Mouse (Mus musculus) megakaryocyte progenitor cell, adult 5-6 weeks (primary cell): ENCODE measurements around the gene Defb23. TPM values are rescaled to one million over a fixed set of nuclear protein-coding genes. Genes with fewer than 3 reads are reported as not detected.
A peak's percentile ranks its signal among the peaks of the same experiment; 100 is the strongest.
"Not testable (repeated sequence)": the region's sequence is repeated elsewhere in the genome, so short reads cannot be mapped to it uniquely, and the experiment has no call there.

Source experiments
- ATAC-seq: replicated peaks from 2 replicates; pipeline ENCODE4 v1.8.0; 2016; ENCODE audit warnings: mild to moderate bottlenecking, moderate TSS enrichment, inconsistent platforms; ENCODE audit not compliant: poor library complexity
- total RNA-seq, 2 experiments: library from RNA; stranded (forward) in 1 of 2; stranded (reverse) in 1 of 2; fragments of 157-497, 149-512 nt in 1 of 2; fragments of 200-1000 nt in 1 of 2; gene quantifications; 2 replicates each; pipeline versions ENCODE4 v1.2.3 to v1.2.4; 2015 to 2017

Defb23 gene
- total RNA-seq, 2 experiments from 2014 or later: not detected

DNA sequence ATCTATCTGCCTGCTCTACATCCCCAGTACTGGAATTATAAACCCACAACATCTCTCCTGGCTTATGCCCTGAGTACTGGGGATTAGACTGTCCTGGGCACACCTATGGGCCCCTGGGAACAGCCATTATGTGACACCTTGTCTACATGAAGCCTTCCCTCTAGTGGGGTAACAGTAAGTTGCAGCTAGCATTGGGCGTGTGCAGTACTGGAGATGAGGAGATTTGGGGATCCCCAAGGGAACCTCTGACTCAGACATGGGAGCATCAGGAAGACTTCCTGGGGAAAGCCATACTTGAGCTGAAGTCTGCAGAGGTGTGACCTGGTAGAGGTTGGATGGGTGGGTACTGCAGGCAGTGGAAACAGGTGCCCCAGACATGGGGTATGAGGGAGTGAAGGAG, 25.5 kb downstream of the Defb23 start:
- ATAC-seq: peak; percentile 54

- peak; percentile 96 for ATAC-seq
Observed at GRCm38 (mm10) chr2:152436983-152437860, 27.2 kb downstream of the Defb23 start.

- no peak for ATAC-seq
Observed at GRCm38 (mm10) chr2:152436405-152436901, 28.0 kb downstream of the Defb23 start.

GRCm38 (mm10) chr2:152428481-152428880, 35.9 kb downstream of the Defb23 start:
- ATAC-seq: not testable (repeated sequence)

DNA sequence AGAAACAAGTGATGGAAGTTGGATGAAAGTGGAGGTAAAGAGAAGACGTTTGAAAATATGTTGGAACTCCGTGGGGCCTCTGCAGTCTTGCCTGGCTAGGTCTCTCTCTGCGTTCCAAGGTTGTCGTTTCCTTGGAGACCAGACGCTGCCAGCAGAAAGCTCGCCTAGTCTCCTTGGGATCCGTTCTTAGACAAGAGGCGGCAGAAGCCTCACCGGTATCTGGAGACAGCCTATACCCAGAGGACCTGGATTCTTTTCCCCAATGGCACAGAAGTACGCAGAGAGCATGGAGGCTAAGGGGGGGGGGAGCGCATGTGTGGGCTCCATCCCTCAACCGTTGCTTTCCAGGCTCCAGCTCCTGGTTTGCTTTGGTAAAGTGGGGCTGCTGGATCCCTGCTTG, 36.9 kb downstream of the Defb23 start:
- no peak for ATAC-seq

- ATAC-seq: no peak
Observed at GRCm38 (mm10) chr2:152415786-152416185, 48.6 kb downstream of the Defb23 start.

DNA sequence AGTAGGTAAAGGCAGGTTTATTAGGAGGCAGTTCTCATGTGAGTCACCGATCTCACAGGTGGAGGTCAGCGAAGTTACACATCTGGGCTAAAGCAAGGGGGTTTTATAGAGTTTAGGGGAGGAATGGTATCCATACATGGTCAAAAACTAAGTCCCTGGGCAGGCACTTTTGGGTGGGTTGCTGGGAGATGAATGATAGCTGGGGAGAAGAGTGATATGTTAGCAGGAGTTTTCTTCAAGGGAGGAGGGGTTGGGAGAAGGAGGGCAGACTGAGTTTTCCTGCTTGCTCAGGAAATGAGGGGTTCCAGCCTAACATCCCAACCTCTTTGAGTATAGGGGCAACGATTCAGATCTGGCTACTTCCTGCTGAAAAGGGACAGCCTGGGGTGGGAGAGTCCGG, 49.1 kb downstream of the Defb23 start, which contains the start of gene 6820408C15Rik:
Gene 6820408C15Rik, plus strand, starts transcription at position 301 of the 400 bp plus-strand sequence.
- ATAC-seq: no peak

DNA sequence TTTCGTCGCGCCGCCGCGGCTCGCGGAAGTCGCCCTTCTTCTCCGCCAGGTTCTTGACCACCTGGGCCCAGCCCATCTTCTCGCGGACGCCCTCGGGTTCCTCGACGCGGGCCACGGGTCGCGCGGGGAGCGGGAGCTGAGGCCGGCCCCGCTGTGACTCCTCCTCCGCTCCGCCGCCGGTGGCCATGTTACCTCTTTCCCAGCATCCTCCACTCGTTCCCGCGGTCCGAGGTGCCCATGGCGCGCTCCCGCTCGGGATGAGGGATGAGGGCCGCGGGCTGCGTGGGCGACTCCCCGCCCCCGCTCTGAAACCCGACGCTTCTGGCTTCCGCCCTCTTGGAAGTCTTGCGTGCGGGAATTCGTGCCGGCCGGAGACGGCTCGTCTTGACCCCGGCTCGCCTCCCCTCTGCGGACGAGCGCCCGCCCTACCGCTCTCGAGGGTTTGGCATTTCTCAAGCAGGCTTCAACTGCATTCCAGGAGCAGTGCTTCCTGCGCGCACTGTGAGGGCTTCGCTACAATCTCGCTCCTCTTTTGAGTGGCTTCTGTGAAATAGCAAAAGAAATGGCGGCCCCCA, 49.7 kb downstream of the Defb23 start, which contains the start of gene Zcchc3:
Gene Zcchc3, minus strand, starts transcription at position 437 of the 575 bp plus-strand sequence.
- peak; percentile 89 for ATAC-seq

DNA sequence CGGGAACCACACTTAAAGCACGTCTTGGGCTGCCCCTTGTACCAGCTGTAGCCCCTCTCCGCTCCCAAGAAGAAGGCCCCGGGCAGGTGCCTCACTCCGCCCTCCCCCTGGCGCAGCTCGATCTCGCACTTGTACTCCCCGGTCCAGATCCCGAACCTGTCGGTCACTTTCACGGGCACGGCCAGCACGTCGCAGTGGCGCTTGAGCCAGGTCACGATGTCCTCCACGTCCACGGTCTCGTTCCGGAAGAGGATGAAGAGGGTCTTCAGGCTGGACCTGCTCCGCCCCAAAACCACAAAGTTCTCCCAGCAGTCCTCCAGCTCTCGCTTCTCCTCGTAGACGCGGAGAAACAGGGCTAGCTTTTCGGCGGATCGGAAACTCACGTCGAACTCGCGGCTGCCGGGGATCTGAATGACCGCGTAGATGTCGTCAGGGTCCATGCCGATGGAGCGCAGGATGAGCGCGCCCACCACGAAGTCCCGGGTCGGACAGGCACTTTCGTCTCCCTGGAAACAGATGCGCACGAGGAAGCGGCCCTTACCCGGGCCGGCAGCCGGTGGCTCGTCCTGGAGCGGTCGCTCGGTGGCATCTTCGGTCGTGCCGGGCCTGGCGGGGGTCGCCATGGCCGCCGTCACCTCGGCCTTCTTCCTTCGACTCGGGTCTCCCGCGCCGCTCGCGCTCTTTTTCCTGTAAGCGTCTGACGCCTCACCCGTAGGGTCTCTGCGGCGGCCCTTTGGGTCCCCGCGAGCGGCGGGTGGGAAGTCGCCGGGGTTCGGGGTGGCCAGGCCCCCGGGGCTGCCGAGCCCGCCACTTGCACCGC, 50.4 kb downstream of the Defb23 start:
- peak; percentile 27 for ATAC-seq

DNA sequence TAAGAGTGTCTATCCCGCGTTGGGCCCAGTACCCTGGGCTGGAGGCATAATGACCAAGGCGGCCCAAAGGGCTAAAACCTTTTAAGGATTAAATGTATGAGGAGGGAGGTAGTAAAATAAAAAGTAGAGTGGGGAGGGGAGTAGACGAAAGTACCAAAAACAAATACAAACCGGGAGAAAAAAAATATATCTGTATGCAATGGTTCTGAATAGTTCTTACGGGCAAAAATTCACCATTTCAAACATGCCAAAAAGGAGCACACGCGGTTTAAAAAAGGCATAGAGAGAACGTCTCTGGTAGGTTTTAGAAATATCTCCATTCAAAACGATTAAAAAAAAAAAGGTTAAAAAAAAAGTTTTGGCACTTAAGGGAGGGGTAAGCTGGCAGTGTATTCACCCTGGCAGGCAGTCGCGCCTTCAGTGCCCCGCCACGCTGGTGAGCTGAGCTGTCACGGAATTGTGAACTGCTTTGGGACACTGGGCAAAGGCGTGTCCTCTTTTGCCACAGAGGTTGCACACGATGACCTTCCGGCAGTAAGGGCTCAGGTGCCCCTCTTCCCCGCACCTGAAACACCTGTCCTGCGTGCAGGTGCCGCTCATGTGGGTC, 51.2 kb downstream of the Defb23 start:
- ATAC-seq: 0 out of 2 replicates have a peak, but pooled peaks have one; percentile 19

GRCm38 (mm10) chr2:152412526-152413157, 51.8 kb downstream of the Defb23 start:
- ATAC-seq: no peak

- ATAC-seq: no peak
Observed at GRCm38 (mm10) chr2:152411471-152411870, 52.9 kb downstream of the Defb23 start.

DNA sequence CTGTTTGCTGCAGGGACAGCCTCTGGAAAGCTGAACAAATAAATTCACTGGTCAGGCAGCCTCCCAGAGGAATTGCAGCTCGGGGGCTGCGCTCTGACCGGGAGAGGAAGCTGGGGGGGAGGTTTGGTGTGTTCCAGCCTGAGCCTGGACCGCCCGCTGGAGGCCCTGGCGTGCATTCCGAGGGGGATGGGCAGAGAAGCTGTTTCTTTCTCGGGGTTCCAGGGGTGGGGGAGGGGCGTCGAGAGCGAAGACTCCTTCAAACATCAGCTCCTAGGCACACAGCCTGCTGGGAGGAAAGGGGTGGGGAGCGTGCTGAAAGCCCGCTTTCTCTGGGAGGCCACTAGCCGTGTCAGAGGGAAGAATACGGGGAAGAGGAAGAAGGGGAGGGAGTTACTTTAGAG, 53.4 kb downstream of the Defb23 start:
- ATAC-seq: no peak

GRCm38 (mm10) chr2:152409781-152410180, 54.6 kb downstream of the Defb23 start:
- ATAC-seq: no peak

Other genes with a start within 250 kb of the Defb23 start
- gene Csnk2a1, start 237.8 kb downstream of the Defb23 start, total RNA-seq (2015): 55.9 and 68.2 TPM in 2 replicates
- gene Csnk2a1, start 237.8 kb downstream of the Defb23 start, total RNA-seq (2017): 111 and 125 TPM in 2 replicates
- 18.4 and 19.7 TPM in 2 replicates for gene Tbc1d20, start 170.8 kb downstream of the Defb23 start, total RNA-seq (2015)
- gene Tbc1d20, start 170.8 kb downstream of the Defb23 start, total RNA-seq (2017): 17.2 and 19.1 TPM in 2 replicates
- gene Rbck1, start 132.0 kb downstream of the Defb23 start, total RNA-seq (2015): 50.3 and 75.6 TPM in 2 replicates
- gene Rbck1, start 132.0 kb downstream of the Defb23 start, total RNA-seq (2017): 66.8 and 67.2 TPM in 2 replicates
- not detected in 2 replicates for gene Trib3, start 120.6 kb downstream of the Defb23 start, total RNA-seq (2015)
- gene Trib3, start 120.6 kb downstream of the Defb23 start, total RNA-seq (2017): not detected in 2 replicates
- gene Nrsn2, start 88.0 kb downstream of the Defb23 start, total RNA-seq (2015): not detected in 2 replicates
- gene Nrsn2, start 88.0 kb downstream of the Defb23 start, total RNA-seq (2017): not detected in 2 replicates
- gene Sox12, start 66.6 kb downstream of the Defb23 start, total RNA-seq (2015): 6.8 and 9.0 TPM in 2 replicates
- gene Sox12, start 66.6 kb downstream of the Defb23 start, total RNA-seq (2017): 1.9 and 2.2 TPM in 2 replicates
- 5.3 and 5.7 TPM in 2 replicates for gene Zcchc3, start 49.6 kb downstream of the Defb23 start, total RNA-seq (2015)
- 2.8 and 4.1 TPM in 2 replicates for gene Zcchc3, start 49.6 kb downstream of the Defb23 start, total RNA-seq (2017)
- not detected in 2 replicates for gene 6820408C15Rik, start 49.0 kb downstream of the Defb23 start, total RNA-seq (2015)
- gene 6820408C15Rik, start 49.0 kb downstream of the Defb23 start, total RNA-seq (2017): 0.29 TPM in 1 of 2 replicates, not detected in the other
- not detected in 2 replicates for gene Defb20, start 12.4 kb upstream of the Defb23 start, total RNA-seq (2015)
- not detected in 2 replicates for gene Defb20, start 12.4 kb upstream of the Defb23 start, total RNA-seq (2017)
- gene Defb22, start 25.5 kb upstream of the Defb23 start, total RNA-seq (2015): not detected in 2 replicates
- not detected in 2 replicates for gene Defb22, start 25.5 kb upstream of the Defb23 start, total RNA-seq (2017)
- not detected in 2 replicates for gene Defb26, start 47.1 kb upstream of the Defb23 start, total RNA-seq (2015)
- not detected in 2 replicates for gene Defb26, start 47.1 kb upstream of the Defb23 start, total RNA-seq (2017)
- not detected in 2 replicates for gene Defb28, start 53.6 kb upstream of the Defb23 start, total RNA-seq (2015)
- gene Defb28, start 53.6 kb upstream of the Defb23 start, total RNA-seq (2017): not detected in 2 replicates
- not detected in 2 replicates for gene Defb29, start 75.5 kb upstream of the Defb23 start, total RNA-seq (2015)
- gene Defb29, start 75.5 kb upstream of the Defb23 start, total RNA-seq (2017): not detected in 2 replicates
- not detected in 2 replicates for gene Gm17416, start 104.7 kb upstream of the Defb23 start, total RNA-seq (2015)
- gene Gm17416, start 104.7 kb upstream of the Defb23 start, total RNA-seq (2017): not detected in 2 replicates
- not detected in 2 replicates for gene Defb21, start 108.1 kb upstream of the Defb23 start, total RNA-seq (2015)
- gene Defb21, start 108.1 kb upstream of the Defb23 start, total RNA-seq (2017): not detected in 2 replicates
- not detected in 2 replicates for gene Defb19, start 115.7 kb upstream of the Defb23 start, total RNA-seq (2015)
- not detected in 2 replicates for gene Defb19, start 115.7 kb upstream of the Defb23 start, total RNA-seq (2017)
- not detected in 2 replicates for gene Defb45, start 134.8 kb upstream of the Defb23 start, total RNA-seq (2015)
- not detected in 2 replicates for gene Defb45, start 134.8 kb upstream of the Defb23 start, total RNA-seq (2017)
- not detected in 2 replicates for gene Defb36, start 139.7 kb upstream of the Defb23 start, total RNA-seq (2015)
- not detected in 2 replicates for gene Defb36, start 139.7 kb upstream of the Defb23 start, total RNA-seq (2017)
- gene Defb25, start 158.4 kb upstream of the Defb23 start, total RNA-seq (2015): not detected in 2 replicates
- gene Defb25, start 158.4 kb upstream of the Defb23 start, total RNA-seq (2017): not detected in 2 replicates
- gene Rem1, start 162.3 kb upstream of the Defb23 start, total RNA-seq (2015): 1.2 TPM in 1 of 2 replicates, not detected in the other
- 0.10 and 0.87 TPM in 2 replicates for gene Rem1, start 162.3 kb upstream of the Defb23 start, total RNA-seq (2017)
- 169 and 177 TPM in 2 replicates for gene H13, start 204.8 kb upstream of the Defb23 start, total RNA-seq (2015)
- 126 and 128 TPM in 2 replicates for gene H13, start 204.8 kb upstream of the Defb23 start, total RNA-seq (2017)
- 8.7 and 12.3 TPM in 2 replicates for gene Mcts2, start 222.4 kb upstream of the Defb23 start, total RNA-seq (2015)
- gene Mcts2, start 222.4 kb upstream of the Defb23 start, total RNA-seq (2017): 6.1 and 11.0 TPM in 2 replicates